Mouse (Mus musculus) lung, postnatal 0 days (tissue): ENCODE results near the gene Kif3b.

ENCODE experiments used
- CTCF ChIP-seq: IDR thresholded peaks from 2 replicates; pipeline ENCODE4 v1.5.1; 2016; ENCODE audit warnings: antibody characterized with exemption, mild to moderate bottlenecking
- EP300 ChIP-seq: IDR thresholded peaks from 2 replicates; pipeline ENCODE4 v1.6.1; 2016; ENCODE audit warnings: antibody characterized with exemption, mild to moderate bottlenecking, control low read depth

DNA sequence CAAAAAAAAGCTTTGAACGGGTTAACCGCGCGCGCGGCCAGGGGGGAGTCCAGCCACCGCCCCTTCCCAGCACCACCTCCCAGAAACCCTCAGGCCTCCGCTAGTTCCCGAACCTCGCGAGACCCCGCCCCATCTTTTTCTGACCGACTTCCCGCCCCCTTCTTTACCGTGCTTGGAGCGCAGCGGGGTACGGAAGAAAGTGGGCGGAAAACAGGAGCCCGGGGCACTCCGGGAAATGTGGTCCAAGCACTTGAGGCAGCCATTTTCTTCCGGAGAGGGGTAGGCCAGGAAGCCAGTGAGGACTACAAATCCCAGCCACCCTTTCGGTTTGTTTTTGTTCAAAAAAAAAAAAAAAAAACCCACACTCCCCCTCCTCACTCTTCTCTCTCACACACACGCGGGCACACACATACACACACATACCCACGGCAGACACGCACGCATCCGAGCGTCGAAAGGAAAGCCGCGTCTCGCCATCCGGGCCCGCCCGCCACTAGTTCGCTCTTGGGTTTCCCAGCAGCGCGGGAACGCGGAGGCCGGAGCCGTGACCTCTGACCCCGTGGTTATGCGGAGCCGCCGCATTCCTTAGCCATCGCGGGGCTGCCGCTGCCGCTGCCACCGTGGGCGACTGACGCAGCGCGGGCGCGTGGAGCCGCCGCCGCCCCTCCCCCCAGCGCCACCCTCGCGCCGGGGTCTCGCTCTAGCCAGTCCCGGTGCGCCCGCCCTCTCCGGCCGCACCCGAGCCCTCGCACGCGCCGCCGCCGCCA is 54.4 kb downstream of the Kif3b start, which contains the start of gene Asxl1:
- peak; percentile 91 for TF ChIP-seq EP300
- TF ChIP-seq CTCF = no peak
